Mouse (Mus musculus) lung, adult 2 months (tissue): ENCODE data around the gene Gm10277. TPM values are rescaled to one million over a fixed set of nuclear protein-coding genes. Genes with fewer than 3 reads are reported as not detected.

ENCODE experiments used
- DNase-seq: peaks from one replicate; pipeline ENCODE4 v3.0.0; 2022
- H3K4me1 ChIP-seq: fragments of 200-500 bp; 2 replicates; pipeline ENCODE4 v1.6.1; 2011; ENCODE audit warnings: low read length; ENCODE audit not compliant: control insufficient read depth, insufficient read depth
- H3K4me3 ChIP-seq: fragments of 200-500 bp; replicated peaks from 2 replicates; pipeline ENCODE3; 2011; ENCODE audit warnings: low read depth, mild to moderate bottlenecking, control low read depth, low read length; ENCODE audit errors: extremely low read depth
- CTCF ChIP-seq: fragments of 200-500 bp; IDR thresholded peaks from 2 replicates; pipeline ENCODE4 v1.5.1; 2011; ENCODE audit warnings: mild to moderate bottlenecking, low read length, control low read depth; ENCODE audit not compliant: insufficient read depth
- POLR2A ChIP-seq: fragments of 200-500 bp; IDR thresholded peaks from 2 replicates; pipeline ENCODE4 v1.6.1; 2011; ENCODE audit warnings: low read depth, mild to moderate bottlenecking, control low read depth, low read length, borderline replicate concordance; ENCODE audit errors: extremely low read depth
- WGBS: fragments of 180-500 bp; shearing (Covaris S2); methylation state at CpG from one replicate; pipeline ENCODE4 v1.1.7; 2018; 5-methylcytosine and 5-hydroxymethylcytosine counted together
- polyA plus RNA-seq: library from polyadenylated mRNA; depleted of rRNA; stranded (reverse); fragments of >200 nt; gene quantifications from 2 replicates; pipeline ENCODE4 v1.2.3, GENCODE M21; 2012; rRNA removed

Gene Gm10277
- polyA plus RNA-seq: not detected in 2 replicates

DNA sequence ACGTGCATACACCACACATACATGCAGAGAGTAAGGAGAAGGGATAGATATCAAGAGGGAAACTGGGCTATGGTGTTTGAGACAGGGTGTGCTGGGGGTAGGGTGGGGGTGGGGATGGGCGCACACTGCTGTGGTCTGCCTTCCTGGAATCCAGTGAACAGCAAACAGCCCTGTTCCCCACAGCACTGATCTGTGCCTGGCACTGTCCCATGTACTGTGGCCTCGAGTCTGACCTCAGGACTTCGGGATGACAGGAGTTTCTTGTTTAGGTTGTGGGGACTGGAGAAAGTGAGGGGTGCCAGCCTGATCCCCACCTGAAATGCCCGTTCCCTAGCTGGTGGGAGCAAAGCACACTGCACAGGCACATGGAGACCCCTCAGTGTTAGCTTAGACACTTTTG lies at the start of gene Gm10277:
Gene Gm10277 (minus strand): TSS at position 41 of the 400 bp plus-strand sequence.
- WGBS: 75% methylated on average over 5 of the region's 5 CpGs
- H3K4me1 ChIP-seq: peaks cover 60% of the 10 kb centered on the region
- TF ChIP-seq CTCF (no peak), POLR2A (no peak)
- no peak within 1 kb of the TSS for H3K4me3 ChIP-seq
- DNase-seq: no peak

DNA sequence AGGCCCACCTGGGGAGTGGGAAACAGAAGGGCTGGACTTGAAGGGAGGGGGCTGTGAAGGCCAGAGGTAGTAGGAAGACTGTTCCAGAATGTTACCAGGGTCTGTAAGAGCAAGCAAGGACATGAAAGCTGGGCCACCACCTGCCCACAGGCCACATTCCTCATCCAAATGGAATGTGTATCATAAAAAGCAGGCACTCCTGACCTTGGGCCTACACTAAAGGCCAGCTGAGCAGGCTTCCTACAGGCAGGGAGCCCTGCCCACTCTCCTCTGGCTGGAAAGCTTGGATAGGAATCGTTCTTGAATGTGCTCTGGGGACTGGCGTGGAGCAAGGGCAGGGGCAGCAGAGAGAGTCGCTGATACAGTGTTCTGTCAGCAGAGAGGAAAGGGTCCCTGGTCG lies 49.2 kb upstream of the Gm10277 start:
- DNase-seq: no peak
- Histone ChIP-seq H3K4me3 (no peak overlapping the region), H3K4me1 (no peaks in the 10 kb centered on the region)
- whole genome bisulfite sequencing: 67% methylated on average over 4 of the region's 4 CpGs
- TF ChIP-seq POLR2A: no peak

GRCm38 (mm10) chr11:77836290-77836689 lies 48.7 kb upstream of the Gm10277 start:
- Histone ChIP-seq H3K4me3 (no peak overlapping the region), H3K4me1 (no peaks in the 10 kb centered on the region)
- TF ChIP-seq CTCF (no peak), POLR2A (no peak)
- WGBS: 85% methylated on average over 5 of the region's 5 CpGs
- no peak for DNase-seq

GRCm38 (mm10) chr11:77835109-77835508 lies 47.6 kb upstream of the Gm10277 start:
- WGBS: 76% methylated on average over 3 of the region's 3 CpGs
- TF ChIP-seq CTCF (peak; percentile 17; the same call in 1 of the 2 replicates), POLR2A (no peak)
- no peaks in the 10 kb centered on the region for H3K4me1 ChIP-seq
- H3K4me3 ChIP-seq: no peak overlapping the region
- DNase-seq: no peak

DNA sequence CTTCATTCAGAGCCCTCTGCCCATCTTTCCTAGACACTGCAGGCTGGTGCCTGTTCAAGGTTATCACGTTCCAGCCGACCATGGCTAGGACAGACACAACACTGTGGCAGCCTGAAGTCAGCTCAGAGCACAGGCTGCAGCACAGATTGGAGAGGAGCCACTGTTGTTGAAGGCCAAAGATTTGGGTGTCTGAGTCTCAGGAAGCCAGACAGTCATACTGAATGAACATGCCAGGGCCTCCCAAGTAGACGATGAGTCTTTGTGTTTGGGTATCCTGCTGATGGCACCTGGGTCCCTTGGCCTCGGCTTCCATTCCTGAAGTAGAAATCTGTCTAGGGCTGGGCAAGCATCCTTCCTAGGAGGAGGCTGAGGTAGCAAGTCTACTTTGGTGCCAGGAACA lies 45.0 kb upstream of the Gm10277 start:
- TF ChIP-seq POLR2A (no peak), CTCF (no peak)
- Histone ChIP-seq H3K4me3 (no peak overlapping the region), H3K4me1 (no peaks in the 10 kb centered on the region)
- WGBS: 81% methylated on average over 4 of the region's 4 CpGs
- no peak for DNase-seq

GRCm38 (mm10) chr11:77830875-77831274 lies 43.3 kb upstream of the Gm10277 start:
- H3K4me3 ChIP-seq: no peak overlapping the region
- no peak for TF ChIP-seq POLR2A
- TF ChIP-seq CTCF: no peak
- 73% methylated on average over 7 of the region's 7 CpGs for WGBS
- H3K4me1 ChIP-seq: no peaks in the 10 kb centered on the region
- DNase-seq: no peak

DNA sequence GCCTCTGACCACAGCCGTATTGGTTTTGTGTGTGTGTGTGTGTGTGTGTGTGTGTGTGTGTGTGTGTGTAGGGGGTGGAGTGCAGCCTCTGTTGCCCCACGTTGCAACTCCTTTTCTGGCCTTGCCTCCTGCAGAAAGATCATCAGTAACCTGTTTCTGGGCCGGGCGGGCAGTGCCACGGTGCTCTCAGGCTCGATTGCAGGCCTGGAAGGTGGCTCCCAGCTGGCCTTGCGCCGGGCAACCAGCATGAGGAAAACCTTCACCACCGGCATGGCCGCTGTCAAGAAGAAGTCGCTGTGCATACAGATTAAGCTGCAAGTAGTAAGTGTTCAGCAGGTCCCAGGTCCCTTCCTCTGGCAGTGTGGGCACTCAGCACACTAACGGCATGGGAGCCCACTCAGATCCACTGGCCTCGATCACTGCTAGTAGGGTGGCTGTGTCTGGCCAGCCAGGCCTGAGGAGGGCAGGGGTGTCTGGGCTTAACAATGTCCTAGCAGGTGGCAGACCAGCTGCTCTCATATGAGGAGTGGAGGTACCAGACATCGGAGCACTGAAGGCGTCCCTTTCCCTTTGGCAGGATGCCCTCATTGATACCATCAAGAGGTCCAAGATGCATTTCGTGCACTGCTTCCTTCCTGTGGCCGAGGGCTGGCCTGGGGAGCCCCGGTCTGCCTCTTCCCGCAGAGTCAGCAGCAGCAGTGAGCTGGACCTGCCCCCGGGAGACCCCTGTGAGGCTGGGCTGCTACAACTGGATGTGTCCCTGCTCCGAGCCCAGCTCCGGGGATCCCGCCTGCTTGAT lies 41.7 kb upstream of the Gm10277 start:
- TF ChIP-seq POLR2A (no peak), CTCF (no peak)
- Histone ChIP-seq H3K4me3 (no peak overlapping the region), H3K4me1 (no peaks in the 10 kb centered on the region)
- DNase-seq: no peak
- 74% methylated on average over 23 of the region's 23 CpGs for WGBS

DNA sequence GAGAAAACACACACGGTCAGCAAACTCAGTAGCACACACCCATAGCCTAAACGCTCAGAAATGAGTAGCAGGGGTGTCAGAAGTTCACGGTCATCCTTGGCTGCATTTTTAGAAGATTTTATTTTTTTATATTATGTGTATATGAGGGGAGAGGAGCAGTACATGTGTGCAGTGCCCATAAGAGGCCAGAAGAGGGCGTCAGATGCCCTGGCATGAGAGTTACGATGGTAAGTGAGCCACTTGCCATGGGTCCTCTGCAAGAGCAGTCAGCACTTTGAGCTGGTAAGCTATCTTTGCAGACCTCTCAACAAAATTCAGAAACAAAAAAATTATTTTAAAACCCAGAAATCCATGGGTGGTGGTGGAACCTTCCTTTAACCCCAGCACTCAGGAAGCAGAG lies 40.6 kb upstream of the Gm10277 start:
- 91% methylated on average over 5 of the region's 5 CpGs for WGBS
- no peak for DNase-seq
- TF ChIP-seq POLR2A (no peak), CTCF (no peak)
- Histone ChIP-seq H3K4me1 (no peaks in the 10 kb centered on the region), H3K4me3 (no peak overlapping the region)

DNA sequence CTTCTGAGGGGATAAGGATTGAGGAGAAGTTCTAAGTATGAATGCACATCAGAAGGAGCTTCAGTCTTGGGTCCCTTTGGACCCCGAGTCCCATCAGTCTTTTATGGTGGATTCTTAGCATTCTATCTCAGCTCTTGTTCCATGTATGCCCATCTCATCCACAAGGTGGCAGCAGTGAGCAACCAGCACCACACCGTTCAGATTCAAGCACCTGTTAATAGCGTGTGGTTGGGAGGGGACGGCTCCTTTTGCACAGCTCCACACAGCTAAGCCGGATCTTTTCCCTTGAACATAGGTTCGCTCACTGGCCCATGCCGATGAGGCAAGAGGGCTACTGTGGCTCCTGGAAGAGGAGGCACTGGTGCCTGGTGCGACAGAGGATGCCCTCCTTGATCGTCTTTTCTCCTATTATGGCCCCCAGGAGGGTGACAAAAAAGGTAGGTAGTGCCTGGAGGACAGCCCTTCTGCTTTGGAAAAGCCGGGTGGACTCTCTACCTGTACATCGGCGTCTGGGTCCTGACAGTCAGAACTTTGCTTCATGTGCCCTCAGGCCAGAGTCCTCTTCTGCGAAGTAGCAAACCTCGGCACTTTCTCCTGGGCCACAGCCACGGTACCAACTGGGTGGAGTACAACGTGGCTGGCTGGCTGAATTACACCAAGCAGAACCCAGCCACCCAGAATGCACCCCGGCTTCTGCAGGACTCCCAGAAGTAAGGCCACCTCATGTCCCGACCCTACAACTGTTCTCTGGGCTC lies 39.9 kb upstream of the Gm10277 start:
- 60% methylated on average over 18 of the region's 18 CpGs for WGBS
- Histone ChIP-seq H3K4me3 (no peak overlapping the region), H3K4me1 (no peaks in the 10 kb centered on the region)
- peak; percentile 70 for DNase-seq
- TF ChIP-seq CTCF: peak; percentile 93
- TF ChIP-seq POLR2A: no peak
